Mouse (Mus musculus) adrenal gland, adult 18-20 months (tissue): ENCODE results near the gene Itga9. TPM values are rescaled to one million over a fixed set of nuclear protein-coding genes. Genes with fewer than 3 reads are reported as not detected.

Experiments used
- DNase-seq, 2 experiments: peaks; one replicate each; pipeline ENCODE4 v3.0.0; 2021 to 2022; ENCODE audit warnings: low spot score in 2 of 2
- total RNA-seq, 2 experiments: library from RNA; stranded (reverse); gene quantifications; 1 replicate in 1 of 2; 2 replicates in 1 of 2; pipeline ENCODE4 v1.2.3; 2021

The Itga9 gene
- total RNA-seq, 2 experiments from 2014 or later, result 24.9 to 57.9 TPM

DNA sequence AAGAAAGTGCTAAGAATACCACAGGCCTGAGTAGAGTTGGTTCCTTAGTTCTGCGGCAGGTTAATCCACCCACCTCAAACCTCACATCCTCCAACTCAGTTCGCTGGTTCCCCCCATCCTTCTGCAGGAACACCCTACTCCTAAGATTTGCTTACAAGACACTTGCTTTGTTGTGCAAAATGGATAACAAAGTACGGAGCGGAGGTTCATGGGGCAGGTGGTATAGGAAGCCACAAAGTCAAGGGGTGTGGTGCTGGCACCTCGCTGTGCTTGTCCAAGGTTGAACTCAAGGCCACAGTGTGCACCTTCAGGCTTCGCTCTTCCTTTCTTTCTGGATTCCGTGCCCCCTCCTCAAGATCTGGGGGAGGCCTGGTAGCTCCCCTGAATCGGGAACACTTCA lies 257.0 kb downstream of the Itga9 start:
- no peak for DNase-seq

DNA sequence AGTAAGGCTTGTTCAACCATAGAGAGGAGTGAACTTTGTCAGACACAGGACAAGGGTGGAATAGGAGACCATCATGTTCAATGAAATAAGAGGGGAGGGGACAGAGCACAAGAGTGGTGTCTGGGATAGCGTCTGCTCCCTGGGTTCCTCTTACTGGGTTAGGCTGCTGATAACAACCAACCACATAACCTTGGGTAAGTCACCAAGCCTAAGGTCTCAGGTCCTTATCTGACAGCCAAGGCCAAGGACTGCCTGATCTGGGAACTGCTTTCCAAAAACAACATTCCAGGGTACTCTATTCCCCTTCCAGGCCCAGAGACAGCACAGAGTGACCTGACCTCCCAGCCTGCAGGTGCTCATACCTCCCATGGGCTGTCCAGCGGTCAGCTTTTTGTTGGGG lies 260.5 kb downstream of the Itga9 start:
- DNase-seq, result no peak

GRCm38 (mm10) chr9:118867851-118868250 lies 261.4 kb downstream of the Itga9 start:
- DNase-seq, result no peak

GRCm38 (mm10) chr9:118871089-118871488 lies 264.6 kb downstream of the Itga9 start:
- DNase-seq, result peak; percentile 61 to 69

DNA sequence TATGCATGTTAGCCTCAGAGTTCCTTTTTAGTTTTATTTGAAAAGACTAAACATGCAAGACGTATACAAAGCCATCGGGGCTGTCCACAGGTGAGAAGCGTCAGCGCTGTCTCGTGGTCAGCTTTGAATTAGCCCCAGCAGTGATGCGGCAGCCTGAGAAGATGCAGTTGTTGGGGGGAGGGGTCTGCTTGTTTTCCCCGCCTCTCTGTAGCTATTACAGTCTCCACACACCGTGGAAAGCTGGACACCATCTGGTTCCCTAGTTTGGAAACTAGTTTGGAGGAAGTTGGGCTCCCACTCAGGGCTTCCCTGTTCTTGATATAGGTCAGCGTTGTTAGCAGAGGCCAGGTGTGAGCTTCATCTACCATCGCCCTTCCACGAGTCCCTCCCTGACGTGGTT lies 266.5 kb downstream of the Itga9 start:
- no peak for DNase-seq

- DNase-seq, result no peak
Measured at GRCm38 (mm10) chr9:118873596-118873995, 267.1 kb downstream of the Itga9 start.

DNA sequence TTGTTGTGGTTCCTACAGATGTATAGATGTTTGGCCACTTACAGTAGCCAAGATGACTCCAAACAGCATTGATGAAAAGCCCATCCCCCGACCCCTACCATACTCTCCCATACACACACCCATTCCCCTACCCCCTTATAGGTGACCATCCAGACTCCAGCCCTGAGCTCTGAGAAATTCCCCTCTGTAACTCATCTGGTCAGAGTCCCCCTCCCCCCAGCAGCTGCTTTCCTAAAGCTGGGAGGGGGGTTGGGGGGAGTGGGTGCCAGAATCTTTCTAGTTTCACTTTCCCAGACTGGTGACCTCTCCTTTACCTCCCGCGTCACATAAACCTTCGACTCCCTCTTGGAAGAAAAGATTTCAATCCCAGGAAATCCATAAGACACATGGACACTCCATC lies 269.2 kb downstream of the Itga9 start:
- no peak for DNase-seq

GRCm38 (mm10) chr9:118876902-118877301 lies 270.4 kb downstream of the Itga9 start:
- DNase-seq, result no peak

DNA sequence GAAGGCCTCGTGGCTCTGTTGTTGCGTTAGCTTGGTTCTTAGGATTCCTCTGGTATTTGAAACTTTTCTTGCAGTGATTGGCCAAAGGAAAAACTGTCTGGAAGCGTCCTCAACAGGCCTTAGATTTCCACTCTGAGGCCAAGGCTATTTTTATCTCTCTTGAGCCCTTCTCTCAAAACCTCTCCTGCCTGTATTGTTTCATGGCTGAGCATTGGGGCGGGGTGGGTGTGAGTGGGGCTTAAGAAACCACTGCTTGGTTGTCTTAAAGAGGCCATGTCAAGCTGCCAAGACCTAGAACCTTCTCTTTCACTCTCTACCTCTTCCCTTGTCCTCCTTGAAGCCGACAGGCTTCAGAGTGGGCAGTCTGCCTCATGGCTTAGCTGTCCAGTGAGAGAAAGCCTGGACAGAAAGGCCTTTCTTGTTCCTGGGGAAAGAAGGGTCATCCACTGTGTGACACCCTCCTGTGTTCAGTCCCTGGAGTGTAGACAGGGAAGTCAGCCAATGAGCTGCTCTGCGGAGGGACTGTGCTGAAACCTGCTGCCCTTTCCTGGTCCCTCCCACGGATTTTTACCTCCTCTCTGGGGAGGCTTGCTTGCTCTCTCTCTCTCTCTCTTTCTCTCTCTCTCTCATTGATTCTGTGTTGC lies 271.0 kb downstream of the Itga9 start:
- DNase-seq, result no peak

GRCm38 (mm10) chr9:118878596-118878995 lies 272.1 kb downstream of the Itga9 start:
- no peak for DNase-seq

GRCm38 (mm10) chr9:118881281-118881945 lies 274.9 kb downstream of the Itga9 start:
- no peak for DNase-seq

DNA sequence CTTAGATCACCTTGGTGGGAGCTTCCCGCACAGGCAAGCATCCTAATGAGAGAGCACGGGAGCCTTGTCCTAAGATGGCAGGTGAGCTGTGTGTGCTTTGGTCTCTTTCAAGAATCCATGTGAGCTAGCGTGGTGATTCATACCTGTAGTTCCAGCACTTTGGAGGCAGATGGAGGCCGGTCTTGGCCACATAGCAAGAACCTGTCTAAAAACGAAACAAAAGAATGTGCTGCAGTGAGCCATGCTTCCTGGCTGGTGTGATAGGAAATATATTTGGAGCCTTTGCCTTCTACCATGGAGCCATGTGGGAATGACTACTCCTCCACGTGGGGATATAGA lies 275.4 kb downstream of the Itga9 start:
- no peak for DNase-seq

GRCm38 (mm10) chr9:118883150-118883549 lies 276.7 kb downstream of the Itga9 start:
- DNase-seq, result no peak

DNA sequence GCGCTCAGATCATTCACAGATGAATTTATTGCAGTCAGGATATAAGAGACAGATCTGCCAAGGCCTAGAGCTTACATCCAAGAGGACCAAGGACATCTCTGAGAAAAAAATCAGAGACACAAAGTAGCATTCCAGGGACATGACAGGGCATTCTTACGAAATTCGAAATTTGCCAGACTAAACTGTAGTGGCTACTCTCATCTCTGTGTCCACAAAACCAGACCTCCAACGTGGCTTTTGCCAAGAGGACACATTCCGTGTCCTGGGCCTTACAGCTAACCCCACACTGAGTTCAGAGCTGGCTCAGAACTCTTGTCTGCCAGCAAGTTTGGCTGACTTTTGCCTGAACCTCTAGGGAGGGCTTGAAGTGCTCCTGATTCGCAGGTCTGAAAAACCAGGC lies 279.3 kb downstream of the Itga9 start:
- DNase-seq, result no peak

DNA sequence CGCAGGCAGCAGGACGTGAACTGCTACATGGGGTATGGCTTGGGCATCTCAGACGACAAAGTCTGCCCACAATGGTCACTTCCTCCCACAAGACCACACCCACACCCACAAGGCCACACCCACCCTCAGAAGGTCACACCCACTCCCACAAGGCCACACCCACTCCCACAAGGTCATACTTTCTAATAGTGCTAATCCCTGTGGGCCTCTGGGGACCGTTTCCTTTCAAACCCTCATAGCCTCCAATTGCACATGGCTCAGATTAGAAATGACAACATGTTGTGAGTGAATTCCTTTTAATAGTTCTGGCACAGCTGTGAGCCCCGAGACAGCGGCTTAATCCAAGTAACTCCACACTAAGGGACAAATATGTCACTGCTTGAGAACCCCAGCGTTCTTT lies 280.7 kb downstream of the Itga9 start:
- no peak for DNase-seq

DNA sequence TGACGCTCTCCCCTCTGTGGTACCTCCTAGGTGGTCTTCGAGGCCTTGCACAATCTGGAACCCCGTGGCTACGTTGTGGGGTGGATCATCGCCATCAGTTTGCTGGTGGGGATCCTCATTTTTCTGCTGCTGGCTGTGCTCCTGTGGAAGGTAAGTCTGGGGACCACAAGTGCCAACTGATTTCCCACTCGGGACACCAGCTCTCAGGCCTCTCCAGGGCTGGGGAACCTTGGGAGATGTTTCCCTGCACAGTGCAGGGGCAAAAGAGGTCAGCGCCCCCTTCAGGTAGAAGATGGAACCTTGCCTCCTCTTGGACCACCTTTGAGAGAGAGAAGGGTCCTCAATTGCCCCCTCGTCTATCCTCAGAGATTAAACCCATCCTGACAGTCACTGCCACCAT lies 281.2 kb downstream of the Itga9 start:
- no peak for DNase-seq

GRCm38 (mm10) chr9:118890149-118890548 lies 283.7 kb downstream of the Itga9 start:
- DNase-seq, result no peak

GRCm38 (mm10) chr9:118890645-118891044 lies 284.2 kb downstream of the Itga9 start:
- DNase-seq, result no peak

GRCm38 (mm10) chr9:118891068-118891467 lies 284.6 kb downstream of the Itga9 start:
- no peak for DNase-seq

DNA sequence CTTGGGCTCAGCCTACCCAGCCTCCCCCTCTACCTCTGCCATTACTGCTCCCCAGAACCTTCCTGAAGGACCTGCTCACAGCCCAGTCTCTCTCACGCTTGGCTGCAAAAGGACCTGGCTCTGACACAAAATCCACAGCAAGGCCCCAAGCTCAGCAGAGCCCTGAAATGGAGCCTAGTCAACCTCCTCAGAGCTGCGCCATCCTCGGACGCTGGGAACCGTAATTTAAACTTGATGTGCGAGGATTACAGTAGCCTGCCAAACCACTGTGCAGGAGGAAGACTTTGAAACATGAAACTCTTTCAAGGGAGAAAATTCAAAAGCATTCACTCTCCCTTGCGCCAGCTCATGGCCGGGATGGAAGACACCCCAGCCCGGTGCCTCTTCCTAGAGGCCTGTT lies 285.1 kb downstream of the Itga9 start:
- DNase-seq, result no peak

DNA sequence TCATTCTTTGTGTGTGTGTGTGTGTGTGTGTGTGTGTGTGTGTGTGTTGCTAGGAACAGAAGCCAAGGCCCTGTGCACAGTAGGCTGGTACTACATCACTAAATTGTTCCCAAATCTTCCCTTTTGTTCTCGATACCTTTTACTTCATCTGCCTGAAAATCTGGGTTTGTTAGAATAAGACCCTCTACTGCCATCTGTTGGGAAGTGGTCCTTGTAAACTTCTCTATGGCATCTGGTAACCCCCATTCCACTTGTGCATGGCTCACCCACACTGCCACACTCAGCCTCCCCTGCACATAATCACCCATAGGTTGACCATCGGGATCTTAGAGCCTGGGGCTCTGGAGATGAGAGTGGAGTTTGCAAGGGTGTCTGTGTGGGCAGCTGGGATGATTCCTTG lies 288.6 kb downstream of the Itga9 start:
- DNase-seq, result no peak

DNA sequence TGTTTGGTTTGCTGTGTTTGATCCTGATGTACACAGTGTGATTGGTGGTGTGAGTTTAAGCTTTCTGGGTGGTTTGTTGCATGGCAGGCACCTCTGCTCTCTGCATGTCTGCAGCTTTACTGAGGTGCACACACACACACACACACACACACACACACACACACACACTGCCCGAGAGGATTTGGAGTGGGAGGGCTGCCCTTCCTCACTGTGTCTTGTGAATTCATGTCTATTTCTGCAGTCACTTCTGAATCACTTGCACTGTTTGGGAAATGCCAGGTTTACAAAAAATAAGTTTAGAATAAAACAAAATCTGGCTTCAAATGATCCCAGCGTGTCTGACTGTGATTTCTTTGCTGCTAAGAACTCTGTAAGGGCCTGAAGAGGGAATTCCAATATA lies 294.2 kb downstream of the Itga9 start:
- no peak for DNase-seq

DNA sequence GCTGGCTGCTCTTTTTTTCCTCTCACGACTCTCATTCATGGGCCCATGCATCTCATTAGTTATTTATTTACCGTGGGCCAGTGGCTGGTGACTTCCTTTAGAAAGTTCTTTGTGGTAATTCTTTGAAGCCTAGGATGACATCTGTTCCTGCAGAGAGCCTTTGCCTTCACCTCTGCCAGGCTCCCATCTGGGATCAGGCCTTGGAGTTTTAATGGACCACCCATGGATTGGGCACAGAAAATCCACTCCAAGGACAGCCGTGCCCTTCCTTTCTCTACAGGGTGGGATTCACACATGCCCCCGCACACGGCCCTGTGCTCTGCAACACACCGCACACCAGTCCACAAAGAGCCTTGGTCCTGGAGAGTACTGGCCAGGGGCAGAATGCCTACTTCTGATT lies 295.4 kb downstream of the Itga9 start:
- no peak for DNase-seq
